Mouse (Mus musculus) MEL (cell line): ENCODE data around the gene Atrip.

Experiments used
- CTCF ChIP-seq, 3 experiments: IDR thresholded peaks in 2 of 3; conservative IDR thresholded peaks in 1 of 3; 2 replicates each; pipeline ENCODE4 v1.5.1; 2011 to 2012; ENCODE audit warnings: low read length in 3 of 3, low read depth in 2 of 3, mild to moderate bottlenecking in 2 of 3, improper control_type of control experiment in 1 of 3, inconsistent platforms in 1 of 3, mixed read lengths in 1 of 3, moderate library complexity in 1 of 3; ENCODE audit not compliant: control insufficient read depth in 1 of 3, insufficient read depth in 1 of 3, poor library complexity in 1 of 3, severe bottlenecking in 1 of 3
- GATA1 ChIP-seq: IDR thresholded peaks from 2 replicates; pipeline ENCODE4 v1.6.1; 2011; ENCODE audit warnings: low read depth, low read length, improper control_type of control experiment
- MAX ChIP-seq: IDR thresholded peaks from 2 replicates; pipeline ENCODE4 v1.6.1; 2011; ENCODE audit warnings: low read length, improper control_type of control experiment
- POLR2AphosphoS2 ChIP-seq: IDR thresholded peaks from 2 replicates; pipeline ENCODE4 v1.6.1; 2011; ENCODE audit warnings: low read length, improper control_type of control experiment

GRCm38 (mm10) chr9:109118106-109118505 lies 44.2 kb upstream of the Atrip start:
- TF ChIP-seq GATA1 (no peak), CTCF (IDR thresholded peaks at IDR 0.05 in 2 of 3, conservative IDR thresholded peaks at IDR 0.05 in 1 of 3; ENCODE audit: control insufficient read depth in 1 of 3, insufficient read depth in 1 of 3, low read depth in 2 of 3, low read length in 3 of 3, poor library complexity in 1 of 3, severe bottlenecking in 1 of 3) (no peak), POLR2AphosphoS2 (no peak), MAX (no peak)
